Mouse (Mus musculus) duodenum, adult 2 months (tissue): Measurements from ENCODE around the gene AC124108.1. TPM values are rescaled to one million over a fixed set of nuclear protein-coding genes. Genes with fewer than 3 reads are reported as not detected.

Experiments
- polyA plus RNA-seq: library from polyadenylated mRNA; depleted of rRNA; stranded (reverse); fragments of >200 nt; gene quantifications from 2 replicates; pipeline ENCODE4 v1.2.3, GENCODE M21; 2012; ENCODE audit warnings: low replicate concordance; rRNA removed

Gene AC124108.1
- polyA plus RNA-seq: not detected in 2 replicates

GRCm38 (mm10) chr1:132191093-132191785, at the start of gene AC124108.1, which contains the start of gene Lemd1:
Gene AC124108.1, plus strand, starts transcription at chr1:132191457.
Gene Lemd1, plus strand, starts transcription at chr1:132191431.

GRCm38 (mm10) chr1:132229667-132230066, 38.4 kb downstream of the AC124108.1 start, which contains the start of gene Gm10188:
Gene Gm10188, minus strand, starts transcription at chr1:132229767.

Other genes with a start within 250 kb of the AC124108.1 start
- 2.1 and 12.5 TPM in 2 replicates for gene Slc45a3, start 228.5 kb upstream of the AC124108.1 start, polyA plus RNA-seq
- 7.6 and 11.7 TPM in 2 replicates for gene Elk4, start 183.8 kb upstream of the AC124108.1 start, polyA plus RNA-seq
- gene Mfsd4a, start 123.4 kb upstream of the AC124108.1 start, polyA plus RNA-seq: 11.2 and 36.9 TPM in 2 replicates
- 153 and 183 TPM in 2 replicates for gene Cdk18, start 51.8 kb upstream of the AC124108.1 start, polyA plus RNA-seq
- gene Lemd1, start within 50 bp of the AC124108.1 start, polyA plus RNA-seq: not detected in 2 replicates
- gene Gm10188, start 38.3 kb downstream of the AC124108.1 start, polyA plus RNA-seq: not detected in 2 replicates
- gene Klhdc8a, start 107.2 kb downstream of the AC124108.1 start, polyA plus RNA-seq: 0.71 and 0.77 TPM in 2 replicates
- gene Nuak2, start 124.7 kb downstream of the AC124108.1 start, polyA plus RNA-seq: 17.4 and 74.3 TPM in 2 replicates
- gene Tmcc2, start 199.8 kb downstream of the AC124108.1 start, polyA plus RNA-seq: 3.5 and 3.8 TPM in 2 replicates
- gene Dstyk, start 226.1 kb downstream of the AC124108.1 start, polyA plus RNA-seq: 1.8 and 2.6 TPM in 2 replicates